Mouse (Mus musculus) cerebellum, adult 2 months (tissue): Measurements from ENCODE around the gene Kcnk7.

Experiments used
- CTCF ChIP-seq: fragments of 200-500 bp; IDR thresholded peaks from 2 replicates; pipeline ENCODE4 v1.5.1; 2011; ENCODE audit warnings: low read depth, mild to moderate bottlenecking, control low read depth, low read length, moderate library complexity, borderline replicate concordance; ENCODE audit not compliant: insufficient read depth
- POLR2A ChIP-seq: fragments of 200-500 bp; IDR thresholded peaks from 2 replicates; pipeline ENCODE4 v1.6.1; 2011; ENCODE audit warnings: low read length, control low read depth, borderline replicate concordance; ENCODE audit not compliant: insufficient read depth

DNA sequence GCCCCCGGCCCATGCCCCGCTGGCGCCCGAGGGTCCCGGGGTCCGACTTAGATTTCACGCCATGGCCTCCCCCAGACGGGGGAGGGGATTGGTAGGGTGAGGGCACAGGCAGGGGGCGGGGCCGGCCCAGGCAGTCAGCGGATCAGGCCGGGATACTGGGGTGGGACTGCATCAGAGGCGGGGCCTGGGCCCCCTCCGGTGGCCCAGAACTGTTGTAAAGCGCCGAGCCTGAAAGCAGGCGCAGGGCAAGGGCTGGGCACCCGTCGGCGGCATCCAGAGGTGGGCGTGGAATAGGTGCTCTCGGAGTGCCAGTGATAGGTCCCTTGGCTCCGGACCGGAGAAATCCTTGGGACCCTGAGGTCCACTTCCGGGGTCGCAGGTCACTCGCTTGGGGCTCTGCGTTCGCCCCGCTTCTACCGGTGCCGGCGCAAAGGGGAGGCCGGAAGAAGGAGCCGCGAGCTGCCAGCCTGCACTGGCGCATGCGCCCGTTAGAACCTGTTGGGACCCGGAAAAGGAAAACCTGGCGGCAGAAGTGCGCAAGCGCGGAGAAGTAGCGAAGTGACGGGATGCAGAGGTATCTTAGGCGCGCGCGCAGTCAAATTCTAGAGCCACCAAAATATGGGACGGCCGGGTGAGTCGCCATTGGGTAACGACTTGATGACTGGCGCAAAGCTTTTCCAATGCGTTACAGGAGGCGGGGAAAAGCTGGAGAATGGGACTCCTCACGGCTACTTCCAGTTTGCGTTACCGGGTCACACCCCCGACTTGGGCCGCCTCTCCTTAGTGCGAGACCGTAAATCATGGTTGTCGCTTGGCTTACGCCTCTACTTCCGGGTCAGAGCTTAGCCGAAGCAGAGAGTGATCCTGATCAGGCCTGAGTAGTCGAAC, 15.7 kb upstream of the Kcnk7 start, which contains the start of the genes Map3k11 and Pcnx3:
- TF ChIP-seq POLR2A (peak; percentile 62; the same call in 1 of the 2 replicates), CTCF (no peak)
